Mouse (Mus musculus) lung, adult 2 months (tissue): ENCODE data around the gene Alkbh7.

Source experiments
- CTCF ChIP-seq: fragments of 200-500 bp; IDR thresholded peaks from 2 replicates; pipeline ENCODE4 v1.5.1; 2011; ENCODE audit warnings: mild to moderate bottlenecking, low read length, control low read depth; ENCODE audit not compliant: insufficient read depth
- POLR2A ChIP-seq: fragments of 200-500 bp; IDR thresholded peaks from 2 replicates; pipeline ENCODE4 v1.6.1; 2011; ENCODE audit warnings: low read depth, mild to moderate bottlenecking, control low read depth, low read length, borderline replicate concordance; ENCODE audit errors: extremely low read depth

- TF ChIP-seq CTCF (no peak), POLR2A (peak; percentile 96)
Observed at GRCm38 (mm10) chr17:56990115-56990746, 6.9 kb upstream of the Alkbh7 start, which contains the start of gene Clpp.
